Mouse (Mus musculus) forebrain, embryonic 10.5 days (tissue): ENCODE data around the gene Irgm2. TPM values are rescaled to one million over a fixed set of nuclear protein-coding genes. Genes with fewer than 3 reads are reported as not detected.

Source experiments
- DNase-seq: peaks from one replicate; pipeline ENCODE4 v3.0.0-alpha.2; 2017; ENCODE audit warnings: low spot score; ENCODE audit errors: extremely low spot score
- H3K27ac ChIP-seq: fragments of 300-500 bp; sonication (generic); 2 replicates; pipeline ENCODE4 v1.5.1; 2016; ENCODE audit warnings: mild to moderate bottlenecking
- H3K27me3 ChIP-seq: fragments of 300-500 bp; sonication (generic); 2 replicates; pipeline ENCODE4 v1.6.1; 2016; ENCODE audit warnings: mild to moderate bottlenecking; ENCODE audit not compliant: poor library complexity, severe bottlenecking
- H3K36me3 ChIP-seq: fragments of 300-500 bp; sonication (generic); replicated peaks from 2 replicates; pipeline ENCODE4 v1.6.1; 2016; ENCODE audit warnings: mild to moderate bottlenecking, moderate library complexity
- H3K4me1 ChIP-seq: fragments of 300-500 bp; sonication (generic); 2 replicates; pipeline ENCODE4 v1.6.1; 2016
- H3K4me3 ChIP-seq: fragments of 300-500 bp; sonication (generic); 2 replicates; pipeline ENCODE4 v1.5.1; 2016; ENCODE audit warnings: mild to moderate bottlenecking, moderate library complexity
- H3K9me3 ChIP-seq: fragments of 300-500 bp; sonication (generic); 2 replicates; pipeline ENCODE4 v1.6.1; 2016; ENCODE audit warnings: mild to moderate bottlenecking, moderate library complexity
- WGBS: fragments of 180-500 bp; shearing (Covaris S2); methylation state at CpG from one replicate; pipeline ENCODE4 v1.1.7; 2016; 5-methylcytosine and 5-hydroxymethylcytosine counted together
- polyA plus RNA-seq: library from polyadenylated mRNA; unstranded; fragments of >200 nt; fragmentation: Nextera tagmentation; extraction: Ambion mirVana; gene quantifications from 2 replicates; pipeline ENCODE4 v1.2.1, GENCODE M21; 2016

Gene Irgm2
- polyA plus RNA-seq, 1 experiment from 2014 or later = 0.20 TPM

GRCm38 (mm10) chr11:58247294-58247693, 47.9 kb downstream of the Irgm2 start:
- no peak for DNase-seq
- Histone ChIP-seq H3K27me3 (no peaks in the 10 kb centered on the region), H3K9me3 (no peaks in the 10 kb centered on the region), H3K36me3 (no peaks in the 10 kb centered on the region), H3K4me1 (peaks cover 6% of the 10 kb centered on the region; the same call in 1 of the 2 replicates), H3K4me3 (no peak overlapping the region), H3K27ac (no peak overlapping the region)
- 60% methylated on average over 4 of the region's 4 CpGs for WGBS

GRCm38 (mm10) chr11:58249203-58249981, 50.0 kb downstream of the Irgm2 start:
- Histone ChIP-seq H3K27me3 (no peaks in the 10 kb centered on the region), H3K4me3 (no peak overlapping the region), H3K36me3 (no peaks in the 10 kb centered on the region), H3K9me3 (no peaks in the 10 kb centered on the region), H3K4me1 (peaks cover 6% of the 10 kb centered on the region; the same call in 1 of the 2 replicates), H3K27ac (no peak overlapping the region)
- WGBS = 84% methylated on average over 7 of the region's 7 CpGs
- no peak for DNase-seq

GRCm38 (mm10) chr11:58250550-58250949, 51.1 kb downstream of the Irgm2 start:
- Histone ChIP-seq H3K27me3 (no peaks in the 10 kb centered on the region), H3K4me1 (peaks cover 6% of the 10 kb centered on the region; the same call in 1 of the 2 replicates), H3K9me3 (no peaks in the 10 kb centered on the region), H3K4me3 (no peak overlapping the region), H3K27ac (no peak overlapping the region), H3K36me3 (no peaks in the 10 kb centered on the region)
- 86% methylated on average over 5 of the region's 5 CpGs for WGBS
- no peak for DNase-seq

GRCm38 (mm10) chr11:58254411-58254810, 55.0 kb downstream of the Irgm2 start:
- H3K36me3 ChIP-seq = no peaks in the 10 kb centered on the region
- DNase-seq = no peak
- H3K4me3 ChIP-seq = no peak overlapping the region
- no peaks in the 10 kb centered on the region for H3K27me3 ChIP-seq
- no peak overlapping the region for H3K27ac ChIP-seq
- H3K4me1 ChIP-seq = no peaks in the 10 kb centered on the region
- 94% methylated on average over 3 of the region's 3 CpGs for WGBS
- H3K9me3 ChIP-seq = no peaks in the 10 kb centered on the region

- no peak overlapping the region for H3K27ac ChIP-seq
- DNase-seq = no peak
- H3K4me3 ChIP-seq = no peak overlapping the region
- H3K4me1 ChIP-seq = no peaks in the 10 kb centered on the region
- H3K36me3 ChIP-seq = no peaks in the 10 kb centered on the region
- H3K9me3 ChIP-seq = no peaks in the 10 kb centered on the region
- no peaks in the 10 kb centered on the region for H3K27me3 ChIP-seq
- 81% methylated on average over 5 of the region's 5 CpGs for WGBS
Observed at GRCm38 (mm10) chr11:58257816-58258215, 58.4 kb downstream of the Irgm2 start.

- Histone ChIP-seq H3K36me3 (no peaks in the 10 kb centered on the region), H3K27me3 (no peaks in the 10 kb centered on the region), H3K4me1 (no peaks in the 10 kb centered on the region), H3K9me3 (no peaks in the 10 kb centered on the region), H3K27ac (no peak overlapping the region), H3K4me3 (no peak overlapping the region)
- 92% methylated on average over 4 of the region's 4 CpGs for WGBS
- no peak for DNase-seq
Observed at GRCm38 (mm10) chr11:58260156-58260555, 60.7 kb downstream of the Irgm2 start.

GRCm38 (mm10) chr11:58261826-58262225, 62.4 kb downstream of the Irgm2 start:
- no peak for DNase-seq
- WGBS = 86% methylated on average over 4 of the region's 4 CpGs

GRCm38 (mm10) chr11:58262336-58262735, 62.9 kb downstream of the Irgm2 start:
- Histone ChIP-seq H3K4me1 (no peaks in the 10 kb centered on the region), H3K27me3 (no peaks in the 10 kb centered on the region), H3K36me3 (no peaks in the 10 kb centered on the region), H3K27ac (no peak overlapping the region), H3K4me3 (no peak overlapping the region), H3K9me3 (no peaks in the 10 kb centered on the region)
- no peak for DNase-seq
- WGBS = 89% methylated on average over 3 of the region's 3 CpGs

More at GRCm38 (mm10) chr11:58261826-58262225, 62.4 kb downstream of the Irgm2 start:
- Histone ChIP-seq H3K4me3 (no peak overlapping the region), H3K27me3 (no peaks in the 10 kb centered on the region), H3K4me1 (no peaks in the 10 kb centered on the region), H3K9me3 (no peaks in the 10 kb centered on the region), H3K36me3 (no peaks in the 10 kb centered on the region), H3K27ac (no peak overlapping the region)

GRCm38 (mm10) chr11:58263516-58263915, 64.1 kb downstream of the Irgm2 start:
- WGBS = 89% methylated on average over 2 of the region's 2 CpGs
- H3K9me3 ChIP-seq = no peaks in the 10 kb centered on the region
- no peak overlapping the region for H3K4me3 ChIP-seq
- H3K27me3 ChIP-seq = no peaks in the 10 kb centered on the region
- no peaks in the 10 kb centered on the region for H3K4me1 ChIP-seq
- no peak for DNase-seq
- no peaks in the 10 kb centered on the region for H3K36me3 ChIP-seq
- H3K27ac ChIP-seq = no peak overlapping the region

- Histone ChIP-seq H3K27ac (no peak overlapping the region), H3K9me3 (no peaks in the 10 kb centered on the region), H3K27me3 (no peaks in the 10 kb centered on the region), H3K4me3 (no peak overlapping the region), H3K36me3 (no peaks in the 10 kb centered on the region), H3K4me1 (no peaks in the 10 kb centered on the region)
- no peak for DNase-seq
- 87% methylated on average over 9 of the region's 9 CpGs for WGBS
Observed at GRCm38 (mm10) chr11:58264546-58264945, 65.1 kb downstream of the Irgm2 start.

GRCm38 (mm10) chr11:58268285-58268684, 68.9 kb downstream of the Irgm2 start:
- Histone ChIP-seq H3K4me1 (no peaks in the 10 kb centered on the region), H3K9me3 (no peaks in the 10 kb centered on the region), H3K27ac (no peak overlapping the region), H3K27me3 (no peaks in the 10 kb centered on the region), H3K4me3 (no peak overlapping the region), H3K36me3 (no peaks in the 10 kb centered on the region)
- WGBS = 89% methylated on average over 3 of the region's 3 CpGs
- no peak for DNase-seq
